In the genomic region with DNA sequence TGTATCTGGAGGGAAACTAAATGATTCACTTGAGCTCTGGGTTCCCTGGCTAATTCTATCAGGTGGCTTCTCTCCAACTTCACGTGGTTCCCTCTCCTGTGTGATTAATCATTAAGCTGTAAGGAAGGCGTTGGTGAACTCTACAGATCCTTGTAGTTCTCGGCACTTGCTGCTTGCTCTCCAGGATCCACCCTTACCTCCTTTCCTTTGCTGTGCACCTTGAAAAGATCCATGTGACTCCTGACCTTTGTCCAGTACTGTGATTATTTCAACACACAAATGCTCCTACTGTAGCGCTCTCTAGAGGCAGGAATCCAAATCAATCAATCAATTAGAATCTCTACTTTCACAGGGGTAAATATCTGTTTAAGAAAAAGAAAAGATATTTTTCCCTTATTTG, we compare ENCODE assay signal across 22 mouse cellular contexts. TPM values are rescaled to one million over a fixed set of nuclear protein-coding genes. Genes with fewer than 3 reads are reported as not detected.
DNase-seq lines count a peak whose midpoint lies in the region; ATAC-seq and TF ChIP-seq lines count a peak whose summit lies in the region.
"Had no signal": no experiment of that assay in that cellular context is flagged by ENCODE, and none has a peak within 500 bp of the region (broad histone marks: within the 10 kb centered on the region; RNA-seq: fewer than 3 reads in every experiment).

No protein-coding gene starts in this region.

- no peak overlapping the region for H3K9ac ChIP-seq in intestine, postnatal 0 days (ENCODE audit: low read depth, low read length)
- no peak overlapping the region for H3K9ac ChIP-seq in kidney, postnatal 0 days (ENCODE audit: low read depth, low read length)
- H3K9ac ChIP-seq in stomach, embryonic 16.5 days (ENCODE audit: low read length), result no peak overlapping the region
- H3K9ac ChIP-seq: forebrain, postnatal 0 days; liver, embryonic 12.5 days had no signal

- H3K27ac ChIP-seq in intestine, postnatal 0 days (ENCODE audit: low read depth, low read length), result peak overlapping the region; percentile 58; the same call in 1 of the 2 replicates
- no peak overlapping the region for H3K27ac ChIP-seq in kidney, postnatal 0 days
- H3K27ac ChIP-seq in stomach, embryonic 16.5 days (ENCODE audit: low read length), result no peak overlapping the region
- no peak overlapping the region for H3K27ac ChIP-seq in forebrain, embryonic 10.5 days
- H3K27ac ChIP-seq: embryonic facial prominence, embryonic 10.5 days; gastrocnemius, adult 2 months; hindbrain, postnatal 0 days; liver, embryonic 12.5 days had no signal

- H3K4me2 ChIP-seq in intestine, postnatal 0 days (replicated peaks; ENCODE audit: low read depth), result no peak overlapping the region
- no peak overlapping the region for H3K4me2 ChIP-seq in kidney, postnatal 0 days (ENCODE audit: low read length)
- H3K4me2 ChIP-seq in stomach, embryonic 16.5 days (ENCODE audit: low read depth, low read length), result no peak overlapping the region
- H3K4me2 ChIP-seq: liver, embryonic 12.5 days had no signal

- peak; percentile 100 for ATAC-seq in intestine, postnatal 0 days
- peak; percentile 95 for ATAC-seq in kidney, postnatal 0 days (replicated peaks; ENCODE audit: low FRiP score, low read depth)
- ATAC-seq in stomach, embryonic 16.5 days (ENCODE audit: insufficient read depth, low FRiP score), result peak; percentile 91
- ATAC-seq: forebrain, postnatal 0 days; hindbrain, postnatal 0 days; liver, embryonic 12.5 days had no signal

- H3K4me3 ChIP-seq in intestine, postnatal 0 days (ENCODE audit: low read depth, low read length), result no peak overlapping the region
- H3K4me3 ChIP-seq in kidney, postnatal 0 days (replicated peaks; ENCODE audit: low read depth, low read length), result no peak overlapping the region
- no peak overlapping the region for H3K4me3 ChIP-seq in stomach, embryonic 16.5 days (replicated peaks; ENCODE audit: low read length)
- H3K4me3 ChIP-seq in forebrain, embryonic 10.5 days, result no peak overlapping the region
- H3K4me3 ChIP-seq: embryonic facial prominence, embryonic 10.5 days; erythroblast, embryonic 14.5 days; gastrocnemius, adult 2 months; liver, embryonic 12.5 days had no signal

- no peaks in the 10 kb centered on the region for H3K9me3 ChIP-seq in intestine, postnatal 0 days (ENCODE audit: control insufficient read depth)
- H3K9me3 ChIP-seq in kidney, postnatal 0 days (replicated peaks; ENCODE audit: low read length), result no peaks in the 10 kb centered on the region
- H3K9me3 ChIP-seq in stomach, embryonic 16.5 days (replicated peaks; ENCODE audit: control insufficient read depth, low read length), result no peaks in the 10 kb centered on the region
- no peaks in the 10 kb centered on the region for H3K9me3 ChIP-seq in forebrain, embryonic 10.5 days
- H3K9me3 ChIP-seq: embryonic facial prominence, embryonic 10.5 days; liver, embryonic 12.5 days had no signal

- H3K36me3 ChIP-seq in intestine, postnatal 0 days (ENCODE audit: control insufficient read depth, insufficient read depth), result no peaks in the 10 kb centered on the region
- H3K36me3 ChIP-seq in kidney, postnatal 0 days (ENCODE audit: insufficient read depth, low read length), result no peaks in the 10 kb centered on the region
- H3K36me3 ChIP-seq in stomach, embryonic 16.5 days (ENCODE audit: control insufficient read depth, insufficient read depth, low read length), result no peaks in the 10 kb centered on the region
- H3K36me3 ChIP-seq in forebrain, embryonic 10.5 days (replicated peaks), result no peaks in the 10 kb centered on the region
- H3K36me3 ChIP-seq: embryonic facial prominence, embryonic 10.5 days; liver, embryonic 12.5 days had no signal

- DNase-seq in R1 (ENCODE audit: low read depth, low spot score), result peak; percentile 13
- DNase-seq in kidney, postnatal 0 days (ENCODE audit: low spot score), result peak; percentile 44
- no peak for DNase-seq in heart, postnatal 10 days
- no peak for DNase-seq in forebrain, embryonic 10.5 days (ENCODE audit: extremely low spot score, low spot score)
- no peak for DNase-seq in urinary bladder, postnatal 4 days (ENCODE audit: low spot score in 2 of 2)
- DNase-seq: cerebellum, postnatal 36 days; forebrain, postnatal 0 days; gastrocnemius, adult 2 months; heart, adult 18-20 months; lung, postnatal 10 days; right cerebral cortex, postnatal 4 days; thymus, postnatal 4 days had no signal

- peak; percentile 84 for TF ChIP-seq CTCF in intestine, postnatal 0 days (IDR thresholded peaks at IDR 0.05; ENCODE audit: low read depth)
- TF ChIP-seq CTCF in kidney, postnatal 0 days (IDR thresholded peaks at IDR 0.05; ENCODE audit: low read depth), result peak; percentile 56

- WGBS in intestine, postnatal 0 days, result 33% methylated on average over 4 of the region's 4 CpGs
- WGBS in kidney, postnatal 0 days, result 34% methylated on average over 4 of the region's 4 CpGs
- 26% methylated on average over 4 of the region's 4 CpGs for WGBS in stomach, embryonic 16.5 days
- 84% methylated on average over 4 of the region's 4 CpGs for WGBS in forebrain, embryonic 10.5 days

- no peaks in the 10 kb centered on the region for H3K4me1 ChIP-seq in intestine, postnatal 0 days (replicated peaks; ENCODE audit: control insufficient read depth, insufficient read depth, low read length)
- H3K4me1 ChIP-seq in kidney, postnatal 0 days (replicated peaks; ENCODE audit: insufficient read depth, low read length), result no peaks in the 10 kb centered on the region
- H3K4me1 ChIP-seq in stomach, embryonic 16.5 days (ENCODE audit: control insufficient read depth, insufficient read depth, low read length), result no peaks in the 10 kb centered on the region
- H3K4me1 ChIP-seq in forebrain, embryonic 10.5 days, result no peaks in the 10 kb centered on the region
- H3K4me1 ChIP-seq: liver, embryonic 12.5 days had no signal

- intact Hi-C loops in heart, postnatal 10 days (cut with DNase I), result no loop called here

- no peaks in the 10 kb centered on the region for H3K27me3 ChIP-seq in intestine, postnatal 0 days (replicated peaks; ENCODE audit: control insufficient read depth, insufficient read depth, low read length)
- H3K27me3 ChIP-seq in kidney, postnatal 0 days (ENCODE audit: insufficient read depth, low read length), result no peaks in the 10 kb centered on the region
- H3K27me3 ChIP-seq in stomach, embryonic 16.5 days (ENCODE audit: control insufficient read depth, insufficient read depth, low read length), result no peaks in the 10 kb centered on the region
- no peaks in the 10 kb centered on the region for H3K27me3 ChIP-seq in forebrain, embryonic 10.5 days (ENCODE audit: poor library complexity, severe bottlenecking)
- H3K27me3 ChIP-seq: liver, embryonic 12.5 days had no signal

RNA-seq across cellular contexts. Expression of a gene that starts 4.0 kb away (rescaled TPM):
- polyA plus RNA-seq in intestine, postnatal 0 days (2015; fragmentation: Nextera tagmentation; extraction: Ambion mirVana), result not detected in 2 replicates
- not detected in 2 replicates for polyA plus RNA-seq in kidney, postnatal 0 days (2015; fragmentation: Nextera tagmentation; extraction: Ambion mirVana)
- polyA plus RNA-seq in stomach, embryonic 16.5 days (2015; fragmentation: Nextera tagmentation; extraction: Ambion mirVana), result not detected in 2 replicates
- total RNA-seq in heart, postnatal 10 days (2021), result not detected
- polyA plus RNA-seq in forebrain, embryonic 10.5 days (2016; fragmentation: Nextera tagmentation; extraction: Ambion mirVana), result not detected in 2 replicates
- total RNA-seq: forebrain, postnatal 0 days; gastrocnemius, adult 2 months; heart, adult 18-20 months; hindbrain, postnatal 0 days; layer of hippocampus, postnatal 25 days; left cerebral cortex, postnatal 25 days had no signal
- polyA plus RNA-seq: embryonic facial prominence, embryonic 10.5 days; erythroblast, embryonic 14.5 days; forebrain, postnatal 0 days; heart, postnatal 0 days; hindbrain, postnatal 0 days; liver, embryonic 12.5 days; neural tube, embryonic 14.5 days had no signal

RNA-seq across cellular contexts. Expression of a gene that starts 16.1 kb away (rescaled TPM):
- polyA plus RNA-seq in intestine, postnatal 0 days (2015; fragmentation: Nextera tagmentation; extraction: Ambion mirVana), result 0.37 and 2.0 TPM in 2 replicates
- not detected in 2 replicates for polyA plus RNA-seq in kidney, postnatal 0 days (2015; fragmentation: Nextera tagmentation; extraction: Ambion mirVana)
- polyA plus RNA-seq in stomach, embryonic 16.5 days (2015; fragmentation: Nextera tagmentation; extraction: Ambion mirVana), result not detected in 2 replicates
- total RNA-seq in heart, postnatal 10 days (2021), result not detected
- not detected in 2 replicates for polyA plus RNA-seq in forebrain, embryonic 10.5 days (2016; fragmentation: Nextera tagmentation; extraction: Ambion mirVana)
- total RNA-seq: forebrain, postnatal 0 days; gastrocnemius, adult 2 months; heart, adult 18-20 months; hindbrain, postnatal 0 days; layer of hippocampus, postnatal 25 days; left cerebral cortex, postnatal 25 days had no signal
- polyA plus RNA-seq: embryonic facial prominence, embryonic 10.5 days; erythroblast, embryonic 14.5 days; forebrain, postnatal 0 days; heart, postnatal 0 days; hindbrain, postnatal 0 days; liver, embryonic 12.5 days; neural tube, embryonic 14.5 days had no signal

RNA-seq across cellular contexts. Expression of a gene that starts 19.4 kb away (rescaled TPM):
- polyA plus RNA-seq in intestine, postnatal 0 days (2015; fragmentation: Nextera tagmentation; extraction: Ambion mirVana), result not detected in 2 replicates
- not detected in 2 replicates for polyA plus RNA-seq in kidney, postnatal 0 days (2015; fragmentation: Nextera tagmentation; extraction: Ambion mirVana)
- polyA plus RNA-seq in stomach, embryonic 16.5 days (2015; fragmentation: Nextera tagmentation; extraction: Ambion mirVana), result not detected in 2 replicates
- not detected for total RNA-seq in heart, postnatal 10 days (2021)
- not detected in 2 replicates for polyA plus RNA-seq in forebrain, embryonic 10.5 days (2016; fragmentation: Nextera tagmentation; extraction: Ambion mirVana)
- total RNA-seq: forebrain, postnatal 0 days; gastrocnemius, adult 2 months; heart, adult 18-20 months; hindbrain, postnatal 0 days; layer of hippocampus, postnatal 25 days; left cerebral cortex, postnatal 25 days had no signal
- polyA plus RNA-seq: embryonic facial prominence, embryonic 10.5 days; erythroblast, embryonic 14.5 days; forebrain, postnatal 0 days; heart, postnatal 0 days; hindbrain, postnatal 0 days; liver, embryonic 12.5 days; neural tube, embryonic 14.5 days had no signal

RNA-seq across cellular contexts. Expression of a gene that starts 40.0 kb away (rescaled TPM):
- not detected in 2 replicates for polyA plus RNA-seq in intestine, postnatal 0 days (2015; fragmentation: Nextera tagmentation; extraction: Ambion mirVana)
- not detected in 2 replicates for polyA plus RNA-seq in kidney, postnatal 0 days (2015; fragmentation: Nextera tagmentation; extraction: Ambion mirVana)
- not detected in 2 replicates for polyA plus RNA-seq in stomach, embryonic 16.5 days (2015; fragmentation: Nextera tagmentation; extraction: Ambion mirVana)
- not detected for total RNA-seq in heart, postnatal 10 days (2021)
- not detected in 2 replicates for polyA plus RNA-seq in forebrain, embryonic 10.5 days (2016; fragmentation: Nextera tagmentation; extraction: Ambion mirVana)
- total RNA-seq: forebrain, postnatal 0 days; gastrocnemius, adult 2 months; heart, adult 18-20 months; hindbrain, postnatal 0 days; layer of hippocampus, postnatal 25 days; left cerebral cortex, postnatal 25 days had no signal
- polyA plus RNA-seq: embryonic facial prominence, embryonic 10.5 days; erythroblast, embryonic 14.5 days; forebrain, postnatal 0 days; heart, postnatal 0 days; hindbrain, postnatal 0 days; liver, embryonic 12.5 days; neural tube, embryonic 14.5 days had no signal

Comparison
In these comparisons a context has a peak if more than half of its experiments do, and no peak if none do; other contexts are left out.
1. DNase-seq: peak in R1 (single experiment) and kidney, postnatal 0 days (single experiment); none in heart, postnatal 10 days (0 of 2), forebrain, embryonic 10.5 days (single experiment) and urinary bladder, postnatal 4 days (0 of 2).
2. Peak in every context shown above with its lines, with median percentiles within 50 percentile points of each other: ATAC-seq.